Mouse (Mus musculus): Measurements from ENCODE around the gene Astl.
"Not testable (repeated sequence)": the region's sequence is repeated elsewhere in the genome, so short reads cannot be mapped to it uniquely, and the experiment has no call there.

Astl gene

DNA sequence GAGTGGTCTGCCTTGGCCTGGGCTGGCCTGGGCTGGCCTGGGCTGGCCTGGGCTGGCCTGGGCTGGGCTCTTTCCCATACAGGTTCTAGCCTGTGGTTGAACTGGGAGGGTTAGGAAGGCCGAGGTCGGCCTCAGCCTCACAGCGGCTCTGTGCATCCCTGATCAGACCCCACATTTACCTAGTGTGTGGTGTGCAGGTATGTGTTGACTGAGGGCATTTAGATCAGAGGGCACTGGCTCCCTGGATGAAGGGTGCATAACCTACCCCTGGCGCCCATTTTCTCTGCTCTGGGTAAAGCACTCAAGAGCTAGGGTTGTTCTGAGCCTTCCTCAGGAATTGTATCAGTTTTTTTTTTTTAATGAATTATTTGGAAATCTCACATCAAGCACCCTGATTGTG is at the start of gene Astl:
Gene Astl (plus strand): TSS at position 224 of the 400 bp plus-strand sequence.
- no peak for DNase-seq (ENCODE audit: low spot score in 2 of 2)

- DNase-seq (ENCODE audit: low spot score in 2 of 2), result no peak
Observed at GRCm38 (mm10) chr2:127292250-127292649, 46.2 kb upstream of the Astl start.

DNA sequence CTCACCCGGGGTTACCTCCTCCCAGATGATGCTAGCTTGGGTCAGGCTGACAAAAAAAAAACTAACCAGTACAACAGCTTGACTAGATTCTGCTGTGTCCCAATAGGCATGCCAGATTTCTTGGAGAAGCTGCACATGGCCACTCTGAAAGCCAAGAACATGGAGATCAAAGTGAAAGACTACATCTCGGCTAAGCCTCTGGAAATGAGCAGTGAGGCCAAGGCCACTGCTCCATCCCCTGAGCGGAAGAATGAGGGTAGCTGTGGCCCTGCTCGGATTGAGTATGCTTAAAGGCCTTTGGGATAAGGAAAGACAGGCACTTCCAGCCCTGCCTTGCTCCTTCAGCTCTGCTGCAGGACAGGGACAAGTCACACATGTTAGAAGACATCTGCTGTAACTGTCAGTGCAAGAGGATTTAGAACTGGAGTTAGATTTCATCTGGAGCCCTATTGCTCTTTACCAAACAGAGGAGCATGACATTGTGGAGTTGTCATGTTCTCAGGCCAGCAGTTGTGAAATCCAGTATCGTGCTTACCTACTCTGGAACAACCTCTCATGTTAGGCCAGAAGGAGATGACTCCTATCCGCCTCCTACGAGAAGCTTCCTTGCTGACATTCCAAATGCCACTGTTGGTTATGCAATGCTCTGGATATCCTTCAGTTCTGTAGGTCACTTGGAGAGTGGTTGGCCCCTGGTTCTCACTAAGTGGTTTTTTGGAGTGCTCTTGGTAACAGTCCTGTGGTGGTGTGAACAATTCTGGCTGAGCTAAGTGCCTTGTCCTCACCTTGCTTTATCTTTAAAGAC is 41.2 kb upstream of the Astl start:
- no peak for DNase-seq (ENCODE audit: low spot score in 2 of 2)

DNA sequence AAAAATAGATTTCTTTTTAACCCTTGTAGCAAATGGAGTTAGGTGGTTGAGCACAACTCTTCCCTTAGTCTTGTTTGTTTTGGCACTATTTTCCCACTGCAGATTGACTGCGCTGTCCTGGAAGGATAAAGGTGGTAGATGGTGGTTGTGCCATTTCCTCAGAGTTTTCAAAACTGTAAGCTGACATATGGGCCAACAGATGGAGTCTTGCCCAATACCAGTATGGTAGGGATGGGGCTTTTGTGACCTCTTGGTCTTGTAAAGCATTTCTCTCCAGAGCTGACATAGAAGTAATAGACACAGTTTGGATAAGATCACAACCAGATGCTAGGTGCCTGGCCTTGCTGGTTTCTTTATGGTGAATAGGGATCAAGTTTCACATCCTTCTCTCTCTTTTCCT is 40.4 kb upstream of the Astl start:
- no peak for DNase-seq (ENCODE audit: low spot score in 2 of 2)

DNA sequence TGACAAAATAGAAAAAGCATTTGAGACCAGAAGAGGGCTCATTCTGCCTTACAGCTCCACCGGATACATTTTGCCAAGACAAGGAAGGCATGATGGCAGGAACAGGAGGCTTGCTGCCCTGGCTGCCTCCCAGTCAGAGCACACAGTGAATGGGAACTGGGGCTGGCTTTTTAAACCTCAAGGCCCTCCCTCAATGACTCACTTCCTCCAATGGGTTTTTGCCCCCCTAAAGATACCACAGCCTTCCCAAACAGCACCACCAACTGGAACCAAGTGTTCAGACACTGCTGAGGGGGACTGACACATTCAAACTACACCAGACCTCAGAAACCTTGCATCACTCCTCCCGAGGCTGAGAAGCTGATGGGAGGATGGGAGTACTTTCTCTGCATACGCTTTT is 37.7 kb upstream of the Astl start:
- no peak for DNase-seq (ENCODE audit: low spot score in 2 of 2)

DNA sequence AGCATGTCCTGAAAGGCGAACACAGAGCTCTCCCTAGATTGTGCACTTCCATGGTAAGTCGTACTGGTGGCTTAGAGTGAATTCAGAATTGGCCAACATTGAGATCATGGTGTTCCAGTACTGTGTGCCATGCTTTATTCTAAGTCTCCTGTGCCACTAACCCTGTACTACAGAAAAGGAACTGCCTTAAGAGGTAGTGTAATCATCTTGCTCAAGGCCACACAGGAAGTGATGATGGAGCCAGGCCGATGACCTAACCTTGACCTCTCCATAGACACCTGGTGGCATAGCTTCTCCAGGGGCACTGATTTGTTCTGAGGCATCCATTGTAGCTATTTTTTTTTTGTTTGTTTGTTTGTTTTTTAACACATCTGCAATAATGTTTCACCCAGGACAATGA is 36.6 kb upstream of the Astl start:
- DNase-seq (ENCODE audit: low spot score in 2 of 2), result no peak

DNA sequence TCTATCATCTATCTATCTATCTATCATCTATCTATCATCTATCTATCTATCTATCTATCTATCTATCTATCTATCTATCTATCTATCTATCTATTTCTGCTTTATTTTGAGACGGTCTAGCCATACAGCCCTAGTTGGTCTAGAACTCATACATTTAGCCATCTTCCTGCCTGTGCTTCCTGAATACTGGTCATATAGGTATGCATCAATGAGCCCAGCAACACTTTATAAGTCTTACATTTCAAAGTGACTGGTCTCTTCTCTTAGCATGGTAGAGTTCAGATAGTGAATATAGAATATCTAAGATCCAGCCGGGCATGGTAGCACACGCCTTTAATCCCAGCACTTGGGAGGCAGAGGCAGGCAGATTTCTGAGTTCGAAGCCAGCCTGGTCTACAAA is 34.2 kb upstream of the Astl start:
- not testable (repeated sequence) for DNase-seq (ENCODE audit: low spot score in 2 of 2)

DNA sequence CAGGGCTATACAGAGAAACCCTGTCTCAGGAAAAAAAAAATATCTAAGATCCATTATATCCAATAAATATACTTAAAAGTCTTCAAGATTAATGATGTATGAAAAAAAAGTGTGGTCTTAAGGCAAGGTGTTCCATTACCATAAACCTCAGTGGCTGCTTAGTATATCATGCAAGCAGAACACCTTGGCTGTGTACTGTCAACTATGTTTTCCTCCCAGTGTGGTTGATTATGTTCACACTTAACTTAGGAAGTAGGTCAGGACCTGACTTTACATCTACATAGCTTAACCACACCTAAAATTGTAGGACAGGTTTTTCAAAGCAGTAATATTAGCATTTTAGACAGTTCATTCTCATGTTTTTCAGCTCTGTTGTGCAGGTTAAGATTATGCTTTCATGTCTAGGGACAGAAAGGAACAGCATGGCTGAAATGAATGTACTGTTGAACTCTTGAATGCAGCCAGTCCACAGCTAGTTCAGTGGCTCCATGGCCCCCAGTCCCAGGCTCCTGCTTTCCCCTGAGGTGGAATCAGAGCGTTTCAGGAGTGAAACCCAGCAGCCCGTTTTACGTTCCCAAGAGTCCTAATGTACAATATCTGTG is 33.7 kb upstream of the Astl start:
- DNase-seq (ENCODE audit: low spot score in 2 of 2), result no peak

DNA sequence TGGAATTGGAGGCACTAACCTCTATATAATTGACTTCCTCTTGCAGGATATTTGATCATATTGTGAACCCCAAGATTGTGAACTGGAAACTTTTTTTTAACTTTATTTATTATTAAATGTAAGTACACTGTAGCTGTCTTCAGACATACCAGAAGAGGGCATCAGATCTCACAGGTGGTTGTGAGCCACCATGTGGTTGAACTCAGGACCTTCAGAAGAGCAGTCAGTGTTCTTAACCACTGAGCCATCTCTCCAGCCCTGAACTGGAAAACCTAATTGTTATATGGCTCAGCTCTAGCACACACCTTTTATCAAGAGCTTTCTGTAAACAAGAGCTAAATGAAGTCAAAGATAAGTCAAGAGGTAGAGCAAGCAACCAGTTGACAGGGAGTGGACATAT is 32.3 kb upstream of the Astl start:
- DNase-seq (ENCODE audit: low spot score in 2 of 2), result no peak

GRCm38 (mm10) chr2:127307179-127307578 is 31.3 kb upstream of the Astl start:
- DNase-seq (ENCODE audit: low spot score in 2 of 2), result no peak

DNA sequence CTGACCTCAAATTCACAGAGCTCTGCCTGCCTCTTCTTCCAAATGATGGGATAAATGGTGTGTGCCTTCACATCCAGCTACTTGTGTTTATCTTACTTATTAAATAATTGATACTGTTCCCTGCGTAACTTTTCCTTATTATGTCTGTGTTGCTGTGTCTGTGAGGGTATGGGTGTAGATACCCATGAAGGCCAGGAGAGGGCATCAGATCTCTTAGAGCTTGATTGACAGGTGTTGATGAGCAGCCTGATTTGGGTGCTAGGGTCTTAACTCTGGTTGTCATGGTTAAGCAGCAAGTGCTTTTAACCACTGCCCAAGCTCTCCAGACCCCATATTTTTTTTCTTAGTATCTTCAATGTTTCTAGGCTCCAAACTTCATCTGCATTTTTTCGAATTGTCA is 29.8 kb upstream of the Astl start:
- DNase-seq (ENCODE audit: low spot score in 2 of 2), result no peak

DNA sequence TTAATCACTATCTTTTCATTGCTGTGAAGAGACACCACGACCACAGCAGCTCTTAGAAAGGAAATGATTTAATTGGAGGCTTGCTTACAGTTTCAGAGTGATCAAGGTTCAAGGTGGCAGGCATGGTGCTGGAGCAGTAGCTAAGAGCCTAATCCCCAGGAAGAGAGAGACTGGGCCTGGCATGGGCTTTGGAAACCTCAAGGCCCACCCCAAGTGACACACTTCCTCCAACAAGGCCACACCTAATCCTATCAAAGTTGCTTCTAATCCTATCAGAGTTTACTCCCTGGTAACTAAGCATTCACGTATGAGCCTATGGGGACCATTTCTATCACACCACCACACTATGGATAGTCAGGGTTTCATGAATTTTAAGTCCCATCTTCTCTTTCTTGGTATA is 28.2 kb upstream of the Astl start:
- no peak for DNase-seq (ENCODE audit: low spot score in 2 of 2)

GRCm38 (mm10) chr2:127310685-127311084 is 27.8 kb upstream of the Astl start:
- no peak for DNase-seq (ENCODE audit: low spot score in 2 of 2)

DNA sequence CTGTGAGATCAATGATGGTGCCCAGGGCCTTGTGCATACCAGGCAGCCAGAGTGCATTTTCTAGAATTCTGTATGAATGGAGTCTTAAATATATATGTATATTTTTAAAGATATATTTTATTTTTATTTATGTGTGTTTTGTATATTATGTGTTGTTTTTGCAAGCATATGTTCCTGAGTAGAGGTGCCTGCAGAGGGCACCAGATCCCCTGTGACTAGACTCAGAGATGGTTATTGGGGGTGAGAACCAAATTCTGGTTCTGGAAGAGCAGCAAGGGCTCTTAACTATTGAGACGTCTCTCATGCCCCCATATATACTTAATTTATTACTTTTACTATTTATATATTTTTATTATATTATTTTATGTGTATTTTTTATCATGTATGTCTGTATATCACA is 27.2 kb upstream of the Astl start:
- DNase-seq (ENCODE audit: low spot score in 2 of 2), result no peak

GRCm38 (mm10) chr2:127312801-127313200 is 25.6 kb upstream of the Astl start:
- DNase-seq (ENCODE audit: low spot score in 2 of 2), result no peak

DNA sequence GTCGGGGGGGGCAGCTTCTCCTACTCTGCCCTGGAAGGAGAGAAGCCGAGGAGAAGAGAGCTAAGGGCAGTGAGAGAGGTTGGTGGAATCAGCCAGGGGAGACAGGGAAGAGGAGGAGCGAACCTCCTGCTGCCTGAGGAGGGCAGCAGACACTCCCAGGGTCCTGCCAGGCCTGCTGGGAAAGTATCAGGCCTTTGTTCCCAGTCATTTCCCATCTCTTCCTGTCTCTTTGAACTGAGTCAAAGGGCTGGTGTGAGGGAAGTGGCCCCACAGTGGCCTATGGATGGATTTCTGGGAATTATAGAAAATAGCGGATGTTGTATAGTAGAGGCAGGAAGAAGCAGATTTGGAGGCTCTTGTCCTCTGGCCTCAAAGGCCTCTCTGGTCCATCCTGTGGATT is 24.6 kb upstream of the Astl start:
- DNase-seq (ENCODE audit: low spot score in 2 of 2), result no peak

GRCm38 (mm10) chr2:127314467-127315154 is 23.8 kb upstream of the Astl start:
- DNase-seq (ENCODE audit: low spot score in 2 of 2), result no peak

GRCm38 (mm10) chr2:127315155-127315470 is 23.3 kb upstream of the Astl start:
- DNase-seq (ENCODE audit: low spot score in 2 of 2), result no peak

GRCm38 (mm10) chr2:127316431-127316830 is 22.0 kb upstream of the Astl start:
- no peak for DNase-seq (ENCODE audit: low spot score in 2 of 2)

GRCm38 (mm10) chr2:127318136-127318535 is 20.3 kb upstream of the Astl start:
- no peak for DNase-seq (ENCODE audit: low spot score in 2 of 2)

- no peak for DNase-seq (ENCODE audit: low spot score in 2 of 2)
Observed at GRCm38 (mm10) chr2:127319071-127319470, 19.4 kb upstream of the Astl start.

DNA sequence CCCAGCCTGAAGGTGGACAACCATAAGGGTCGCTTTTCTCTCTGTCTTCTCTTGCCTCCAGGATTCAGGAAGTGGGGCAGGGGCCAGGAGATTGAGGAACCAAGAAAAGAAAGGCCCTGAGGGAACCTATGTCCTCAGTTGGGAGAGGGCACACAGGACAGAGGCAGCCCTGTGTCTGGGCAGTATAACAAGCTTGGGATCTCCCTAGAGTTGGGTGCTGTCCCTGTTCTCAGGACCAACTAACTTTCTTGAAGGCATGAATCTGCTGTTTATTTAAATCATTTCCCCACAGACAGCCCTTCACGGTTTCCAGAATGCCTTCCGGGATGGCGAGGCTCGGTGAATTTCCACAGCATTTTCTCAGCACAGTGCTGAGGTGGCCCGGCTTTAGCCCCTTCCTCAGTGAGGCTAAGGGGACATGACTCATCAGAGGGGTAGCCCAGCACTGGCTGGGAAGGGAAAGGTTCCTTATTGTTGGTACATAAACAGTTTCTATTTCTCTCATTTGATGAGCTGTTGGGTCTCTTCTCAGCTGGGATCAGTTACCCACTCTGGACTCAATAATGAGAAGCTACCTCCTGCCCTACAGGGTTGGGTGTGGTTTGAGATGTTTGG is 15.7 kb upstream of the Astl start:
- DNase-seq (ENCODE audit: low spot score in 2 of 2), result no peak

GRCm38 (mm10) chr2:127323667-127324066 is 14.8 kb upstream of the Astl start:
- no peak for DNase-seq (ENCODE audit: low spot score in 2 of 2)

Data from urinary bladder, postnatal 4 days (tissue).